Comparison of ENCODE assay signal across 9 mouse cellular contexts in the genomic region with DNA sequence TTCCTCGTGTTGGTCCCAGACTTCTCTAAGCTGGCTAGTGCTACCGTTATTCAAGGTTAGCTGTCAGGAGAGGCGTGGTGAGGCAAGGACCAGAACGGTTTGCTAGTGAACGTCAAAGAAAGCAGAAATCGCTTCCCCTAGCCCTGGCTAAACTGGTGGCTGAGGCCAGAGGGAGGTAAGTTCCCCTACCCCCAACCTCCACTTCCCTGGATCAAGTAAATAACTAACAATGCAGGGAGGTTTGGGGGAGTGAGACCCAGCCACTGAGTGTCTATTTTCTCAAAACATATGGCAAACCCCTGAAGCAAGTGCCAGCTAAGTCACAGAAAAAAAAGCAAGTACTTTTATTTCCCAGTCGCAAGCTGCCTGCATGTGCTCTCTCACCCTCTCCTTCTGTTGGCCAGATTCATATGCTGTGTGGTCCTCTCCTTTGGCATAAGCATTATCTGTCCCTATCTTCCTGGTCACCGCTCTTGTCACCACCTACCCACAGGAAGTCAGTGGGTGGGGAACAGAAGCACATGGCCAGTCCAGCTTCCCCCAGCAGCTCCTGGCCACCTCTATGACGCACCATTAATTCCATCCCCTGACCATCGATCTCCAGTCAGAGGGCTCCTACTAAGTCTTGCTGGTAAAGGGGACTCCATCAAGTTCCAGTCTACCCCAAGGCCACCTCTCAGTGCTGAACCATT.
A peak's percentile ranks its signal among the peaks of the same experiment; 100 is the strongest.
DNase-seq lines count a peak whose midpoint lies in the region; ATAC-seq and TF ChIP-seq lines count a peak whose summit lies in the region.
"Had no signal": no experiment of that assay in that cellular context is flagged by ENCODE, and none has a peak within 500 bp of the region (broad histone marks: within the 10 kb centered on the region; RNA-seq: fewer than 3 reads in every experiment).

No protein-coding gene starts in this region.

- DNase-seq in intestine, embryonic 14.5 days (ENCODE audit: low spot score), result no peak
- DNase-seq in embryonic facial prominence, embryonic 14.5 days (ENCODE audit: low spot score), result no peak
- DNase-seq in liver, result no peak
- DNase-seq in spleen, adult 18-20 months, result no peak
- no peak for DNase-seq in thymus, postnatal 25 days

- no peak for ATAC-seq in intestine, embryonic 14.5 days (replicated peaks; ENCODE audit: low FRiP score, low TSS enrichment, low read depth)
- no peak for ATAC-seq in intestine, embryonic 16.5 days
- no peak for ATAC-seq in embryonic facial prominence, embryonic 14.5 days (ENCODE audit: low read depth)

- peak overlapping the region; percentile 65; the same call in 1 of the 2 replicates for H3K4me2 ChIP-seq in intestine, embryonic 14.5 days (ENCODE audit: low read length)
- H3K4me2 ChIP-seq in intestine, embryonic 16.5 days (ENCODE audit: low read depth, low read length), result no peak overlapping the region
- H3K4me2 ChIP-seq in embryonic facial prominence, embryonic 14.5 days (ENCODE audit: low read depth, low read length), result peak overlapping the region; percentile 64

- H3K27me3 ChIP-seq in intestine, embryonic 14.5 days (replicated peaks; ENCODE audit: control insufficient read depth, insufficient read depth, low read length), result no peaks in the 10 kb centered on the region
- no peaks in the 10 kb centered on the region for H3K27me3 ChIP-seq in intestine, embryonic 16.5 days (replicated peaks; ENCODE audit: control insufficient read depth, insufficient read depth, low read length)
- H3K27me3 ChIP-seq in embryonic facial prominence, embryonic 14.5 days (replicated peaks; ENCODE audit: control insufficient read depth, insufficient read depth, low read length), result no peaks in the 10 kb centered on the region

- no peak overlapping the region for H3K9ac ChIP-seq in intestine, embryonic 14.5 days (ENCODE audit: low read length)
- H3K9ac ChIP-seq in intestine, embryonic 16.5 days (ENCODE audit: low read depth, low read length), result no peak overlapping the region
- peak overlapping the region; percentile 9; the same call in 1 of the 2 replicates for H3K9ac ChIP-seq in embryonic facial prominence, embryonic 14.5 days (ENCODE audit: low read depth, low read length)

- H3K36me3 ChIP-seq in intestine, embryonic 14.5 days (ENCODE audit: control insufficient read depth, insufficient read depth, low read length), result no peaks in the 10 kb centered on the region
- H3K36me3 ChIP-seq in intestine, embryonic 16.5 days (ENCODE audit: control insufficient read depth, insufficient read depth, low read length), result no peaks in the 10 kb centered on the region
- H3K36me3 ChIP-seq in embryonic facial prominence, embryonic 14.5 days (ENCODE audit: control insufficient read depth, insufficient read depth, low read length), result no peaks in the 10 kb centered on the region
- H3K36me3 ChIP-seq in macrophage (ENCODE audit: inconsistent target), result no peaks in the 10 kb centered on the region

- H3K4me3 ChIP-seq in intestine, embryonic 14.5 days (ENCODE audit: low read depth, low read length), result no peak overlapping the region
- no peak overlapping the region for H3K4me3 ChIP-seq in intestine, embryonic 16.5 days (ENCODE audit: low read length)
- peak overlapping the region; percentile 58 for H3K4me3 ChIP-seq in bone marrow macrophage, adult 2 months (ENCODE audit: insufficient read depth, low read length)
- H3K4me3 ChIP-seq in embryonic facial prominence, embryonic 14.5 days (ENCODE audit: low read depth, low read length), result 0 out of 2 replicates have a peak overlapping the region, but pooled peaks have one; percentile 37
- H3K4me3 ChIP-seq in macrophage (ENCODE audit: inconsistent target), result peak overlapping the region; percentile 21
- H3K4me3 ChIP-seq: erythroblast, embryonic 14.5 days had no signal

- WGBS in intestine, embryonic 14.5 days, result 55% methylated on average over 10 of the region's 10 CpGs
- WGBS in intestine, embryonic 16.5 days, result 56% methylated on average over 10 of the region's 10 CpGs
- whole genome bisulfite sequencing in embryonic facial prominence, embryonic 14.5 days, result 46% methylated on average over 10 of the region's 10 CpGs
- WGBS in macrophage (ENCODE audit: missing documents), result 9% methylated on average over 9 of the region's 10 CpGs

- TF ChIP-seq POLR2A in bone marrow macrophage, adult 2 months (IDR thresholded peaks at IDR 0.05; ENCODE audit: borderline replicate concordance, low read depth, low read length), result no peak

- peaks cover 6% of the 10 kb centered on the region for H3K4me1 ChIP-seq in intestine, embryonic 14.5 days (replicated peaks; ENCODE audit: control insufficient read depth, insufficient read depth, low read length)
- H3K4me1 ChIP-seq in intestine, embryonic 16.5 days (ENCODE audit: control insufficient read depth, insufficient read depth, low read length), result 0 out of 2 replicates have a peak, but pooled peaks cover 4% of the 10 kb centered on the region
- H3K4me1 ChIP-seq in bone marrow macrophage, adult 2 months (ENCODE audit: control insufficient read depth, insufficient read depth, low read length), result peaks cover 21% of the 10 kb centered on the region
- peaks cover 10% of the 10 kb centered on the region for H3K4me1 ChIP-seq in embryonic facial prominence, embryonic 14.5 days (ENCODE audit: control insufficient read depth, insufficient read depth, low read length)

- H3K27ac ChIP-seq in intestine, embryonic 14.5 days (ENCODE audit: low read depth), result no peak overlapping the region
- no peak overlapping the region for H3K27ac ChIP-seq in intestine, embryonic 16.5 days (ENCODE audit: low read length)
- peak overlapping the region; percentile 70 for H3K27ac ChIP-seq in bone marrow macrophage, adult 2 months (ENCODE audit: insufficient read depth, low read depth, low read length)
- no peak overlapping the region for H3K27ac ChIP-seq in embryonic facial prominence, embryonic 14.5 days (replicated peaks; ENCODE audit: low read depth, low read length)
- peak overlapping the region; percentile 73 for H3K27ac ChIP-seq in macrophage

- no peak for TF ChIP-seq CTCF in bone marrow macrophage, adult 2 months (IDR thresholded peaks at IDR 0.05; ENCODE audit: low read depth, low read length)

- H3K9me3 ChIP-seq in intestine, embryonic 14.5 days (ENCODE audit: control insufficient read depth, low read length), result no peaks in the 10 kb centered on the region
- H3K9me3 ChIP-seq in intestine, embryonic 16.5 days (ENCODE audit: control insufficient read depth, low read length), result no peaks in the 10 kb centered on the region
- no peaks in the 10 kb centered on the region for H3K9me3 ChIP-seq in embryonic facial prominence, embryonic 14.5 days (ENCODE audit: control insufficient read depth, low read length)

- H3K79me2 ChIP-seq in macrophage (ENCODE audit: inconsistent target), result peaks cover 92% of the 10 kb centered on the region

Comparison
In these comparisons a context has a peak if more than half of its experiments do, and no peak if none do; other contexts are left out.
1. H3K27ac ChIP-seq: peak in bone marrow macrophage, adult 2 months (single experiment) and macrophage (single experiment); none in intestine, embryonic 14.5 days (single experiment), intestine, embryonic 16.5 days (single experiment) and embryonic facial prominence, embryonic 14.5 days (single experiment).
2. H3K4me3 ChIP-seq: peak in bone marrow macrophage, adult 2 months (single experiment), embryonic facial prominence, embryonic 14.5 days (single experiment) and macrophage (single experiment); none in intestine, embryonic 14.5 days (single experiment) and intestine, embryonic 16.5 days (single experiment).